Mouse (Mus musculus) C2C12 (cell line): ENCODE measurements around the gene Top3a.

ENCODE experiments used
- CTCF ChIP-seq: IDR thresholded peaks from one replicate; pipeline ENCODE4 v1.5.1; 2011; ENCODE audit not compliant: control insufficient read depth, insufficient read depth, insufficient read length
- FOSL1 ChIP-seq: IDR thresholded peaks from one replicate; pipeline ENCODE4 v1.8.0; 2011; ENCODE audit warnings: mild to moderate bottlenecking, low read length; ENCODE audit not compliant: poor library complexity, insufficient read depth, severe bottlenecking
- MAX ChIP-seq: IDR thresholded peaks from one replicate; pipeline ENCODE4 v1.6.1; 2011; ENCODE audit warnings: mild to moderate bottlenecking, control low read depth

DNA sequence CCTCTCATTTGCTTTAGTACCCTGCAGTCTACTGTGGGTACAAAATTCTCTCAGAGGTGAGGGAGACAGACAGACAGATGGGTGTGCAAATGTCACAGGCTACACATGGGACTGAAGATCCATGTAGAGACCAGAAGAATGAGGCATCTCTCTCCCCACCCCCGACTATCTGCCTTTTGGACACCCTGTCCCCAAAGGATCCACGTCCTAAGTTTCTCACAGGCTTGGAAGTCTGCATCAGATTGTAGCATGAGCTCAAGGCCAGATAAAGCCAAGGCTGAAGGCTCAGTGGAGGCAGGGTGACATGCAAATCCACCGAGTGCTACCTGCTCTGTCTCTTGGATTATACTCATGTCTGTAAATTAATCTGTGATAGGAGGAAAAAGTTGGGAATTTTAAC, 40.7 kb downstream of the Top3a start:
- TF ChIP-seq CTCF = no peak
- no peak for TF ChIP-seq FOSL1
- no peak for TF ChIP-seq MAX
